Mouse (Mus musculus): ENCODE data around the gene Traf7.

Gene Traf7

DNA sequence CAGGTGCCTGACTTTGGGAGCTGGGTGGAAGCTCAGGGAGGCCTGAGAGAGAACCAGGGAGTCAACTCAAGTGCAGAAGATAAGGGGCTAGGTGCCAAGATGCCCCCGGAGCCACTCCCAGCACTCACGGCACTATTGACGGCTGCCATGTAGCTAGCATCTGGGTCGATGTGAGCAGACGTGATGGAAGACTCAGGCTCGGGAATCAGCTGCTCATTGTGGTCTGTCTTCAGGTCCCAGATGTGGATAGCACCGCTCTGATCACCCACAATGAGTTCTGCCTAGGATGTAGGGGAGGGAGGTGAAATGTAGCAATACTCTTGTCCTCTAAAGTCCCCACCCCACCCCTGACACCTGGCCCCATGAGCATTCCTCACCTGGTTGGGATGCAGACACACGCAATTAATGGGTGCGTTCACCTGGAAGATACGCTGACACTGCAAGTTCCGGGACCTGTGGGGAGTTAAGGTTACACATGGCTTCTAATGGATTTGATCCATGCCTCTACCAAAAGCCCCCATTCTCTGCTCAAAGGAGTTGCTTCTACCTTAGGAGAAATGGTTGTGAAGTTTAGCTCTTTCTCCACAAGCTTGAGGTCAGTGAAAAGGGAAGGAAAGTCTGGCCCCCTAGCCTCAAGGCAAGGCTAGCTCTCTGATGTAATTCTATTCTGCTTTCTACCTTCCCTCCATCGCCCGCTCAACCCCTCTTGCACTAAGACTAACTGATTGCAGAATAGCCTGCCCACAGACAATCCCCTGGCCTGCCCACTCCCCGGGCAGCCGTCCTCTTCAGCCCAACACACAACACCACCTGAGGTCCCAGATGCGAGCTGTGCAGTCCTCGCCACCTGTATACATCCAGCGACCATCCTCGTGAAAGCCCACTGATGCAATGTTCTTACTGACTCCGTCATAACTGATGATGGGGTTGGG lies 50.4 kb downstream of the Traf7 start:
- DNase-seq (ENCODE audit: low spot score): no peak

DNA sequence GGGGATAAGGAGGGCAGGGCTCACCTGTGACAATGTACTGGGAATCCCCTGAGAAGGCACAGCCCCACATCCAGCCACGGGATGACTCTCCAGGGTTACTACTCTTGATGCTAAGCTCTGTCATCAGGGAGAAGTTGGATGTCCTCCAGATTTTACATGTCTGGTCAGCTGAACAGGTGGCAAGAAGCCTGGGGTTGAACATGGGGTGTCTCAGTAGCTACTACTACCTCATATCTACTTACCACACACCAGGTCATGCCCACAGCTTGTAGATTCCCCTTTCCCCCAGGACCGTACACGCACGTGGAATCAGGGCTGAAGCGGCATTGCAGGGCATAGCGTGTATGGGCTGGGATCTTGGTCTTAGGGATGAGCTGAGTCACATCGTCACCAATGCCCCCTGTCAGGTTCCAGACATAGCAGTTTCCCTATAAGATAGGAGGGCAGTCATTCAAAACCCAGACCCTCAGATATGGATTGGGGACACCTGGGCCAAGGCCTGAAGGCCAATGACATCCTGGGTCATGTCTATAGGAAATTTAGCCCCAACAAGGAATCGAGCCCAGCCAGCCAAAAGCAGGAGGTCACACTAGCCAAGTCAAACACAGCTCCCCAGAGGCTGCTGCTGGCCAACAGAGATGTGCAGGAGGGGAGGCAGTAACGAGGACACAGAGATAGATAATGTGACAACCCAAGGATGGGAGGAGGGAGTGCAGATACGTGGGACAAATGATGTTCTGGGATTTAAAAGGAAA lies 51.5 kb downstream of the Traf7 start:
- no peak for DNase-seq (ENCODE audit: low spot score)

DNA sequence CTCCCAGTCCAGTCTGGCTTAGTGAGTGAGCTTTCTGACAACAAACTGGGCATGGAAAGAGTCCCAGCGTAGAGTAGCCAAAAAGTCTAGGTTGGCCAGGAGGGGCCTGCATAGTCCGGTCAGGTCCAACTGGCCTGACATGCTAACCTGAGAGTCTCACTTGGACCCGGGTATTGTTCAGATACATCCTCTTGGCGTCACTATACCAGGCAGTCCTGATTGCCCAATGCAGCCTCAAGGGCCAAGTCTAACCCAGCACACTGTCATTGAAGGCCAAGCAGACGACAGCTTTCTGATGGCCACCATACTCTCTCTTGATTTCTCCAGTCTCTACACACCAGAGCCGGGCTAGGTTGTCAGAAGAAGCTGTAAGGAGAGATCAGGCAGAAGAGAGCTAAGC lies 52.2 kb downstream of the Traf7 start:
- DNase-seq (ENCODE audit: low spot score): no peak

DNA sequence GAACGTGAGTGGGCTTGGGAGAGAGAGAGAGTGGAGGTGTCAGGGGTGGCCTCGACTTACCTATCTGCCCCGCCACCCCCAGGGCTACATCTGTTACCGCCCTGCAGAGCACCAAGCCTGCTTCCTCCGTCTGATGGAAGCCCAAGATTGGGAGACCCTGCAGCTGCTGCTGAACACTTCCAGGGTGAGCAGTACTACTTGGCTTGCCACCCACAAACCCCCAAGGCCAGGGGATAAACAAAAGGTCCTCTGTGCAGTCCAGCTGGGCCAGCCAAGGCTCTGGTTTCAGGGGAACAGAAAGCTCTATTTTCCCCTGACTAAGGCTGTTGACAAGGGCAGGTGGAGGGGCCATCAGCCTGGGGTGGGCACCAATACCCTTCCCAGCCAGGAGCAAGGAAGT lies 53.2 kb downstream of the Traf7 start:
- DNase-seq (ENCODE audit: low spot score): no peak

DNA sequence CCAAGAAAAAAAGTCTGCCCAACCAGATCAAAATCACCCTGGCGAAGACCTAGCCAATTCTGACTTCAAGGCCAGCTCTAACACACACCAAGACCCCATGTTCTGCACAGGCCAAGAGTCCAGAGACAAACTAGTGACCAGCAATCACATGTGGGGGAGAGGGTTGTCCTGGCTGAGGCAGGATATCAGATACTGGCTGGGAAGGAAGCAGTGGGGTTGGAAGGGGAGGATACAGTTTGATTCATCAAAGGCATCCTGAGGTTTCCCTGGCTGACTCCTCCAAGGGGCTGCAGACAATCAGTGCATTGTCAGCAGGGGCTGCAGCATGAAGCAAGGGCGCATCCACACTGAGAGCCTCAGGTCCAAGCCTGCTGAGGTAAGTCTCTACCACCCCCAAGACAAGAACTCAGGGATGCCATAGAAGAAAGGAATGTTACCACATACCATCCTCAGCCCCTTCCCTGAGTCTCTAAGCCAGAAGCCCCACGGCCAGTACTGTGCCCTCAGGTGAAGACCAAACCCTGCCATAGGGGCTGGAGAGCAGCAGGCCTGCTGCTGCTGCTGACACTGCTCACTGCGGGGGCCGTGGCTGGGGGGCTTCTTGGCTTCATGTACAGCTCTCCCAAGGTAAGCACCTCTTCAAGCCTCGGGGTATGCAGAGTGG lies 54.0 kb downstream of the Traf7 start, which contains the start of gene Bricd5:
Gene Bricd5 (plus strand): TSS at position 273 of the 664 bp plus-strand sequence.
- DNase-seq (ENCODE audit: low spot score): no peak

DNA sequence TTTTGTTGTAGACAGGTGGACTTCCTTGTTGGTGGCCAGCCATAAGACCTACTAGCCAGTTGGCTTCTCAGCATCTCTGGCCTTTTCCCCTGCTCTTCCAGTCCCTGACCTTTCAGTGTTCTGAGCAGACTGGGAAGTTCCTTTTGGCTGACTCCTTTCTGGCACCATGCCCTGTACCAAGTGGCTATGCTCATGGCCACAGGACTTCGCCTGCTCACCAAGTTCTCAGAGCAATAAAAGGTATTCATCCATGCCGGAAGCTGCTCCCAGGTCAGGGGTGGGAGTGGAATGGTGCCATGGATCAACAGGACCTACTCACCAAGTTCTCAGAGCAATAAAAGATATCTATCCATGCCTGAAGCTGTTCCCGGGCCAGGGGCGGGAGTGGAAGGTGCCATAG lies 55.2 kb downstream of the Traf7 start:
- peak; percentile 90 for DNase-seq (ENCODE audit: low spot score)

DNA sequence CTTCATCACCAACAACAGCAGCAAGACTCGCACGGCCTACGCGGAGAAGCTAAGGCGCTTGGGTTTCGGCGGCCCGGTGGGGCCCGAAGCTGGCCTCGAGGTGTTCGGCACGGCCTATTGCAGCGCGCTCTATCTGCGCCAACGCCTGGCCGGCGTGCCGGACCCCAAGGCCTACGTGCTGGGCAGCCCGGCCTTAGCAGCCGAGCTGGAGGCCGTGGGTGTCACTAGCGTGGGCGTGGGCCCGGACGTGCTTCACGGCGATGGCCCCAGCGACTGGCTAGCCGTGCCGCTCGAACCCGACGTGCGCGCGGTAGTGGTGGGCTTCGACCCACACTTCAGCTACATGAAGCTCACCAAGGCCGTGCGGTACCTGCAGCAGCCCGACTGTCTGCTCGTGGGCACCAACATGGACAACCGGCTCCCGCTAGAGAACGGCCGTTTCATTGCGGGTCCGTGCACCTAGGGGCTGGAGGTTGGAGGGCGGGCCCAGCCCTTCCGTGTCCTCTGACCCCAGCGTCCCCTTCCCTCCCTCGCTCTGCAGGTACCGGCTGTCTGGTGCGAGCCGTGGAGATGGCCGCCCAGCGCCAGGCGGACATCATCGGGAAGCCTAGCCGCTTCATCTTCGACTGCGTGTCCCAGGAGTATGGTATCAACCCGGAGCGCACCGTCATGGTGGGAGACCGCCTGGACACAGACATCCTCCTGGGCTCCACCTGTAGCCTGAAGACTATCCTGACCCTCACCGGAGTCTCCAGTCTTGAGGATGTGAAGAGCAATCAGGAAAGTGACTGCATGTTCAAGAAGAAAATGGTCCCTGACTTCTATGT lies 56.8 kb downstream of the Traf7 start:
- DNase-seq (ENCODE audit: low spot score): no peak

DNA sequence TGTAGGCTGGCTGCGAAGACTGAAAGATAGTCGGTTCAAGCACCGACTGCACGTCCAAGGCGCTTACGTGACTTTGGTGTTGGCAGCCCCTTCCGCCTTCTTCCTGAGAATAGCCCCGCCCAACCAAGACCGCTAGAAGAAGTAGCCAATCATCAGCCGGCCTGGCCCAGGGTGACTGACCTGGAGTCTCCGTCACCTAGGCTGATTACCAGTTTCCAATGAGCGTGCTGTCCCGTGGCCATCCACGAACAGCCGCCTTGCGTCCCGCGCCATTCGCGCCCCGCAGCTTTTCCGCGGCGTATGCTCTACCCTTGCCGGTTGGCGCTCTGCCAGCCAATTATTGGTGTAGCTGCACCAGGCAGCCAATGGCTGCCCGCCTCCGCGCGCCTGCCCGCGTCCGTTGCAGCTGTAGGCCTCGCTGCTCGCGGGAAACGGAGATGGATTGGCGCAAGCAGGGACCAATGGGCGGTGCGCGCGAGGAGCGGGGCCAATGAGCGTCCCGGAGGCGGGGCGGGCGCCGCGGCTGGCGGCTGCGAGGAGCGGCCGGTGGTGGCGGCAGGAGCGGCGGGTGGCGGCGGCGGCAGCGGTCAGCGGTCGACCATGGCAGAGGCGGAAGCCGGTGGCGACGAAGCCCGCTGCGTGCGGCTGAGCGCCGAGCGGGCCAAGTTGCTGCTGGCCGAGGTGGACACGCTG lies 57.7 kb downstream of the Traf7 start, which contains the start of the genes E4f1 and Pgp:
Gene E4f1 (minus strand): TSS at position 404 of the 693 bp plus-strand sequence.
Gene Pgp (plus strand): TSS at position 483 of the 693 bp plus-strand sequence.
- DNase-seq (ENCODE audit: low spot score): peak; percentile 99

DNA sequence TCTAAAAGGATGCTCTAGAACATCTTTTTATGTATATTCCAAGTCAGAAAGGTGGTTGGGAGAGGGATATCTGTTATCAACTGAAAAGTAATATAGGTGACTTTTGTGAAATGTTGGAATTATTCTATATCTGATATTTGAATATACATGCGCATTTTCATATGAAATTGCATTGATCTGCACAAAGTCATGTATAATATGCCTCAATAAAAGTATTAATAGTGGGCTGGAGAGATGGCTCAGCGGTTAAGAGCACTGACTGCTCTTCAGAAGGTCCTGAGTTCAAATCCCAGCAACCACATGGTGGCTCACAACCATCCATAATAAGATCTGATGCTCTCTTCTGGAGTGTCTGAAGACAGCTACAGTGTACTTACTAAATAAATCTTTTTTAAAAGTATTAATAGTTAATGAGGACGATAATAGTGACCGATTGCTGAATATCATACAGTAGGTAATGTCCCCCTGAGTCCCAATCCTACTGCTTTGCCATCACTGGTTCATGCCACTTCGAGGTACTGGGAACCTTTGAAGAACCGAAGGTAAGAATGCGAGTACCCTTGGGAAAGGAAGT lies 58.3 kb downstream of the Traf7 start:
- no peak for DNase-seq (ENCODE audit: low spot score)

DNA sequence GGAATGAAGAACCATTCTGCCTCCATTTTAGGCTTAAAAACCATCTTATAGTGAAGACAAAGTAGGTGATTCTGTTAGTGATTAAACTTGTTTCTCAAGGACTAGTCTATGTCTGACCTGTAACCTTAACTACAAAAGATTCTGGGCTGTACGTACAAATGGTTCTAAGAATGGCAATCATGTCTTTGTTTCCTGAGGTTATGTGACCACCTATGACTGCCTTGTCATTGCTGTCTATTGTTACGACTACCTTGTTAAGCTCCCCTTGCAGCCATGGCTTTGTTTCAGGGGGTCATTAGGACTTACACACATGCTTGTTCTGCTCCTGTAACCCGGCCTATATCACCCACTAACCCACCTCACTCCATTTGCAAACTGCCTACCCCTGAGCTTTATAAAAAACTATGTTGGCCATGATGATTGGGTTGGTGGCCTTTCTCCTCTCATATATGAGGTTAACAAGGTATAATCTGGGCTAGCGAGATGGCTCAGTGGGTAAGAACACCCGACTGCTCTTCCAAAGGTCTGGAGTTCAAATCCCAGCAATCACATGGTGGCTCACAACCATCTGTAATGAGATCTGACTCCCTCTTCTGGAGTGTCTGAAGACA lies 59.0 kb downstream of the Traf7 start:
- no peak for DNase-seq (ENCODE audit: low spot score)

DNA sequence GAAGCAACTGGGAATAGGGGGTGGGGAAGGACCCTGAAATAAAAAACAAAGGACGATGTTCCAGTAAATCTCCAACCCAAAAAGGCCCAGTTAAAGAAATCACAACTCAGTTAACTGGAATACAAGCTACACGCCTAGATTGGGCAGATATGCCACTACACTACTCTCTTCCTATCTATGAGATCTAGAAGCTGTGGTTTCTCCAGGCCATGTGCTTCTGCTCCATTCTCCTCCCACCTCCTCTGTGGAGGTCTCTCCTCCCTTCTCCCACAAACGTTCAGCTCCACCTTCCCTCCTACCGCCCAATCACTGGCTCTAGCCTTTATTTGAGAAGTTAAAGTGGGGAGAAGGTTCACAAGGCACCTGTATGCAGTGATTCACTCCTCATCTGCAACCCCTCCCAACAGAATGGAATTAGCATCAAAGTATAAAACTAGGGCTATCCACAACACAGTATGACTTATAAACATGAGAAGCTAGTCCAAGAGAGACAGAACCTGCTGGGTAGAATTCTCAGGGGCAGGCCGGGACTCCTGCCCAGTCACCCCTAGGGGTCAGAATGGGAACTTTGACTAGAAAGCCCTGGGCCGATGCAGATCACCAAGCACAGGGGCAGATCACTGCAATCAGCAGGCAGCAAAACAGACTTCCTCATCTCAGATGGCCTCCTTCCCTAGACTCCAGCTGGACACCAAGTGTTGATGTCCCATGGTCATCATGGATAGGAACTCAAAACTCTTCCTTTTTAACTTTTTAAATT lies 64.2 kb downstream of the Traf7 start:
- peak; percentile 29 for DNase-seq (ENCODE audit: low spot score)

DNA sequence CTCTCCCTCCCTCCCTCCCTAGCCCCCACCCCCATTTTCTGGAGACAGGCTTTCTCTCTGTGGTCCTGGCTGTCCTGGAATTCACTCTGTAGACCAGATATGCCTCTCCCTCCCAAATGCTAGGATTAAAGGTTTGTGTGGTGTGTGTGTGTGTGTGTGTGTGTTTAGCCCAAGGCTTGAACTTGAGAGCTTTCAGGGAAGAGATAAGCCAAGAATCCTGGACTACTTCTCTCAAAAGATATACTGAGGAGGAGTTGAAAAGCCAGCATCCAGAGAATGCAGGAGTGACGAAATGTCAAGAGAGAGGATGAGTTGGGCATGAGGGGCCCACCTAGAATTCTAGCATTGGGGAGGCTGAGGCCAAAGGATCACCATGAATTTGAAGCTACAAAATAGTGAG lies 64.8 kb downstream of the Traf7 start:
- no peak for DNase-seq (ENCODE audit: low spot score)

DNA sequence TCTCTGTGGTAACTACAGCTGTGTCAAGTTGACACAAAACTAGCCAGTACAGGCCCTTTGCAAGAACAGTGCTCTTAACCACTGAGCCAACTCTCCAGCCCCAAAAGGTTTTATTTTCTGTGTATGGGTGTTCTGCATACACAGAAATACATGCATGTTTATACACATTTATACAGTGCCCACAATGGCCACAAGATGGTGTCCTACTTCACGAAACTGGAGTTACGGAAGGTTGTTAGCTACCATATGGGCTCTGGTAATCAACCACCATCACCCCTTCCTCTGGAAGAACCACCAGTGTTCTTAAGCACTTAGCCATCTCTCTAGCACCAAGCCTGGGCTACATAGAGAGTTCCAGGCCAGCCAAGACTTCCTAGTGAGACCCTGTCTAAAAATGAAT lies 66.2 kb downstream of the Traf7 start:
- peak; percentile 66 for DNase-seq (ENCODE audit: low spot score)

Measured in adipocyte (in vitro differentiated cells).